Mouse (Mus musculus): ENCODE measurements at regions not wholly inside any gene's neighbourhood (a gene's known extent, or its start where the extent isn't known, plus 50 kb on each side); places are given as distances from the start of the nearest gene placed in this dataset.

DNA sequence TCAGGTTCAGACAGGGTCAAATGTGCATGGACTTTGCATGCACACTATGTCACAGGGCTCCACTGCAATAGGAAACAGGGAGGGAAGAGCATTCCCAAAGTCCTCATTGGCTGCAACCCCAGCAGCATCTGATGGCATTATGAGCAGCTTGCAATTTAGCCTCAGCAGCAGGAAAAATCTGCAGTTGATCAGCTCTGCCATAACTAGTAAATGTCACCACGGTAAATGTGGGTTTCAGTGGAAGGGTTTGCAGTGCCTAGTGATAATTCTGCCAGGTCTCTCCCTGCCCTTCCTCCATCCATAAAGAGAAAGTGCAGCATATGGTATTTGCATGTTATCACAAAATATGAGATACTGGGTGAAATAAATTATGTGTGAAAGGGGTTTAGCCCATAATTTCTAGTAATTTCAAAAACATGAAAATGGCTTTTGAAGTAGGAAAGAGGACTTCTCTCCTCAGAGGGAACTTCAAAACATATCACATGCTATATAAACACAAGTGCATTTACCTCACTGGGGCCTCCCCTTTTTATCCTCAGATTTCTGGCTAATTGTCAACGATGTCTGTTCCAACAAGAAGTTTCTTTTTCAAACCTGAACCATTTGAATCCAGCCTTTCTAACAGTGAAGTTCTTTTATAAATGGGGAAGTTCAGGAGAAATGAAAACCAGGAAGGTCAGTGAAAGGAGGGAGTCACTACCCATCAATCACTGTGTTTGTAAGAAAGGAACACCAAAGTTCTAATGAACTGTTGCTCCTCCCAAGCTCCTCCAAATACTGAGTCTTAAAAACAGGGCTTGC, 303.5 kb downstream of the Meis1 start:
- peak; percentile 34 to 39 for DNase-seq

DNA sequence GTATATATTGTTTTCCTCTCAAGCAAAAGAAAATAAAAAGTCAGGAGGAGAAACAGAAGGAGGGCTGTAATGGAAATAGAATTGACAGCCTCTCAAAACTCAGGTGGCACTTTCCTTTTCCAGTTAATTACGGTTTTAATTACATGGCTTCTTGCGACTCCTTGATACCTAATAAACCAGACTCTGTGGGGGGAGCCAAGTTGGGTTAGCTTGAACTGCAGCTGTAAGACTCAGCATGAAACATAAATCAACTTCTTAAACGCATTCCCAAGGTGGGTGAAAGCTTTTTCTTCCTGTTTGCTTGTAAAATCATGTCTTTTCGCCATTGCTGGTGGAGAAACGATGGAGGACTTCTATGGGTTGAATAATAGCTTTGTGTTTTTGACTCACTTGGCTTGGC, 304.4 kb downstream of the Meis1 start:
- DNase-seq: peak in 1 of 2 experiments; percentile 10

DNA sequence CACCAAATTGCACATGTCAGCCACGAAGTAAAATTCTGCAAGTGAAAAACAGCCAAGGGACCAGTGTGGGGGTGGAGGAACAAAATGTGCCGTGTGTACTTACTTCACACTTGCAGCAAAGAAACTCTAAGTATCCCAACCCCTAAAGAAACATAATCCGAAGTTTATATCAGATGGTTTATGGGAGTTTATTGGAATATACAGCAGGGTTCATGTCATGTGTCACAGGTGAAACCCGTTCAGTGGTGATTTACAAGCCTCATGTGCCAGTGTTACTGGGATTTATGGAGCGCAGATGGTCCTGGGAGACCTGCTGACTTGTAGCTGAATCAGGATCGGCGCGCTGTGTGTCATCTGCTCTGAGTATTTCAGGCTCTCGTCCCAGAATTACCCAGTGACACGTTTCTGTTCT, 306.1 kb downstream of the Meis1 start:
- peak; percentile 84 to 92 for DNase-seq

DNA sequence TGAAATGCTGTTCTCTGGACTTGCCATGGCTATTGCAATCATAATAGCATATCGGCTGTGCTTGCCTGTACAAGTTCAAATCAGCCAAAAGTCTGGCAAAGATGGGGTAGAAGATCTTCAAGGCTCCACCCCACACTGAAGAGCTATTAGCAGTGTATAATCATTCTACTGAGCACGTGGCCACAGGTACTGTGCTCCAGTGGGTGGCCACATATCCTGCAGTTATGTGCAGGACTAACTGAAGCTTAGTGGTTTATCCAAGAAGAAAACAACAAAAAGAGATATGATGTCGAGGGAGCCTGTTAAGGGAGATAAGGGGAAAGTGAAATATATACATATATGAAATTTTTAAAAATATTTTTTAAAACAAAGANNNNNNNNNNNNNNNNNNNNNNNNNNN, 309.2 kb downstream of the Meis1 start:
- DNase-seq: no peak

DNA sequence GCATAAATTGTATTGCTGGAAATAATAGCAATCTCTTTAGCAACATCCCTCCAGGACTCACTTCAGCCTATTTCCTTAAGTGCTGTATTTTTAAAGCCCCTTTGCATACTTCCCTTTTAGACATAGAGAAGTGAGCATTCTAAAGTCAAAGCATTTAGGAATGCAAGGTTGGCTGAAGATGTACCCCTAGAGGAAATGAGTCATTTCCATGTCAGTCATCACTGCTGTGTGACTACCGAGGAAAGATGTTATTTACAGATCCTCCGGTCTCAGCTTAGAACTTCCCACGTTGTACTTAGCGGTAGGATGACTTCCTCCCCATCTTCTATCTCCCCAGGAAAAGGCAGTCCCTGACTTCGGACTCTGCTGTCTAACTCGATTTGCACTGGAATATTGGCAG, 337.2 kb downstream of the Meis1 start:
- DNase-seq: no peak

DNA sequence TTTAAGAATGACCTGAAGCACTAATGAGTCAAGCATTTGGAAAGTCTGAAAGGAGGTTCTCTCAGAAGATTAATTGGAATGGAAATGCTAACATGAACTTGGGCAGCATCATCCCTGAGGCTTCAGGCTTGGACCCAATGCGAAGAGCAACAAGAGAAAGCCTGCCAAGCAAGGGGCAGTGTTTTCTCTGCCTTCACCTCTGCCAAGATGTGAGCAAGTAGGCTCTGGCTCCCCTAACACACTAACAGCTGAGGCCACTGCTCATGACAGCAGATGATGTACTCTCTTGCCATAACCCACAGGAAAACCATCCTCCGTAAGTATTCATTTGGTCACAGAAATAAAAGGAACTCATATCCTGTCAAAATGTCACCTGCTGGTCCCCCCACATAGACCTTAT, 341.9 kb downstream of the Meis1 start:
- no peak for DNase-seq

DNA sequence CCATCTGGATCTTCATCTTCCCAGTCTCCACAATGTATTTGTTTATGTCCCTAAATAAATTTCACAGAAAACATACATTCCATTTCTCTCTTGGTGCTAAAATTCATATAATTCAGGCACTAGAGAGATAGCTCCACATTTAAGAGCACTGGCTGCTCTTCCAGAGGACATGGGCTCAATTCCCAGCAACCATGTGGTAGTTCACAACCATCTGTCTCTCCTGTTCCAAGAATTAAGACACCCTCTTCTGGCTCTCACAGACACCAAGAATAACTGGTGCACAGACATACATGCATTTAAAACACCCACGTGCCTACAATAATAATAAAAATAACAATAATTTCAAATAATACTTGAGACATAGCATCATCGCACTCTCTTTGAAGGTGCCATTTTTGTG, 347.8 kb downstream of the Meis1 start:
- DNase-seq: peak in 1 of 2 experiments; percentile 4

DNA sequence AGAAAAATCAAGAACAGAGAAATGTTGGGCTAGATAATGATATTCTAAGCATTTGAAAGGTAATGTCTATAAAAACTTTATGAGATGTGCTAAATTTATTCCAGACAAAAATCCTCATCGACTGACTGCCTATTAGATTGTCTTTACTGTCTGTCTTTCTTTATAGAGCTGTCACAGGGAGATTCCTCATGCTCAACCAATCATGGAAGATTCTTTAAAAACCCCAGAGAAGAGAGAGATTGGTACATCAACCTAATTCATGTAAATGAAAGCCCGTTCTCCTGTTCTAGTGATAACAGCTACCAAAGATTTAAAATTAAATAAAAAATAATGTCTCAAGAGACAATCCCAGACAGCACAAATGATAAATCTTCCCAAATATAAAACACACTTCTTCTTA, 349.5 kb downstream of the Meis1 start:
- DNase-seq: no peak

DNA sequence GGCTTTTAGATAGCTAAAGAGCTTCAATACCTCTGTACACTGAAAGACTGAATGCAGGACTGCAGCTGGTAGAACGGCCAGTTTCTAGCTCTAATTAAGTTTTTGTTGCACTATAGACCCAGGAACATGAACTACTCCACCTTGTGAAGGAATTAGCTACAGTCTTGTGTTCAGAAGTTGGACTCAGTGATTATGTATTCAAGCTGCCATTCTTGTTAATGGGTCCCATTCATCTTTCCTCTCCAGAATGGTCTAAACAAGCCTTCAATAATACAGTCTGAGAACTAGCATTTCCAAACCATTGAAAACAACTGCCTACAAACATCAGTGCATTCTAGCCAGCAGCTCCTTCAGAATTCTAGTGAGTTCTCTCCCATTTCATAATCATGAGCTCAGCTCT, 362.4 kb downstream of the Meis1 start:
- DNase-seq: no peak

DNA sequence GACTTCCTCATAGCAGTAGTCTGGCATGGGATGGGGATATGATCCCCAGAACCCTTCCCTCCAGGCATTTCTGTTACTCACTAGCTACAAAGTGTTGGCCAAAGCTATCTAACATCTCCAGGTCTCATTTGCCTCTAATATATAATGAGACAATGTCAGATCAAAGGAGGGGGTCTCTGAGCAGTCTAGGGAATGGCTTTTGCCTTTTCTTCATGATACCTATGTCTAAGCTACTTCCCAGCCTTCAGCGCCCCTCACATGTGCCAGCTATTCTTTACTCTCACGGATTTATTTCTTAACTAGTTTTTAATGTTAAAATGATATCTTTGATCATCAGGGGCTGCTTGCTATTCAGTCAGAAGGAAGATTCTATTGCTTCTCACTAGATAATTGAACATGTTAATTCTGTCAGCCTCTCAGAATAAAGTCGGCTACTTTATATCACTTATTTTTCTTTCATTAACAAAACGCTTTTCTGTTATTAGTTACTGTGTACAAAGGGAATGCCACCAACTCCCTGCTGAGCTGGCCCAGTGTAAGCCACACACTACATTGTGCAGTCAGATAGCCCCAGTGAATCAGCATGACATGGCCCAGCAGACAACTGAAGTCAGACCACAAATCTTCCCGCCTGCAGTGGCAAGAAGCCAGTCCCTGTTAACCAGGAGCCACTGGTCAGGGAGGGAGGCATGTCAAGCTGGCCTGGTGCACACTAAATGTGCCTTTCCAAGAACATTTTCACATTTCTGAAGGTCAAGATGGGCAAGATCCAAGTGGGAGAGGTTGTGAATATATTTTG, 386.6 kb downstream of the Meis1 start:
- DNase-seq: peak; percentile 5 to 6

DNA sequence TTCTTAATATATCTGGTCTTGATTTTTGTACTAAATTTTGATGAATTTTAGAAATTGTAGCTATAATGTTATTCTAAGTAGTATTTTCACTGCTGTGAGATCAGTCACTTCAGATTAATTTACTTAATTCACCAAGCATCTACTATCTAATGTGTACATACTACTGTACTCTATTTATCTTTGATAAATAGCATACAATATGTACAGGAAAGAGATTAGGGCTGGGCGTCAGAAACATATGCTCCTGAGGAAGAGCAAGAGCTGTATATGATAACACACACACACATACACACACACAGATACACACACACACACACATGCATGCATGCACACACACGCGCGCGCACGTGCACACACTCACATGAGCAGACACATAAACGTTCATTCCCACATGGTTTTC, 387.2 kb downstream of the Meis1 start:
- DNase-seq: no peak

DNA sequence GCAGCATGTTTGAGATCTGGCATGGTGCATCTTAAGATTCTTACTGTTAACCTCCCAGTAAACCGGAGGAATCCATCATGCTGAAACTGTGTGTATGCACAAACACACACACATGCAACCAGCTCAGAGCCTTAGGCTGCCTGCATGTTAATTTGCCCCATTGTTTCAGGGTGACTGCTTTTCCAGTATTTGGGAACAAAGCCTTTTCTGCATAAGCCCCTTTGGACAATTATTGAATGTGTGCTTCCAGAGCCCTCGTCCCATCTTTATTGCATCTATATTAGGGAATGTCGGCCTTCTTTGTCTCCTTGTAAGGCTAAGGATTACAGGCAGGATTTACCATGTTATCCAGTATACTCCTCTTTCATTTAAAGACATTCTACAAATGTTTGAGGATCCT, 397.0 kb downstream of the Meis1 start:
- no peak for DNase-seq

DNA sequence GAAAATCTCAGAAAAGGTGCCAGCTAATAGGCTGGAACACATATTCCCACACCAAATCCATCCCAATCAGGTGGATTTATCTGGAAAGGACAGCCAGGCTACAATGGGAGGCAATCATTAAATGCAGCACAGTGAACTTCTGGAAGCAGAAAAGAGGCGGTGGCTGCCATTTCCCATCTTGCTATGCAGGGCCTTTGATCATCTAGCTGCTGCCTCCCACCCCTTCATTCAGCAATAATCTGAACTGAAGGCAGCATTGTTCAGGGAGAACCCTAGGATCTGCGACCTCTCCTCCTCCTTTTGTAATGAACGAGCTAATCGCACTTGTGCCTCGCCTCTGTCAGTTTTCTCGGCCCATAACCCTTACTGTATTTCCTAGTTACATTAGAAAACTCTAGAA, 413.9 kb downstream of the Meis1 start:
- no peak for DNase-seq

DNA sequence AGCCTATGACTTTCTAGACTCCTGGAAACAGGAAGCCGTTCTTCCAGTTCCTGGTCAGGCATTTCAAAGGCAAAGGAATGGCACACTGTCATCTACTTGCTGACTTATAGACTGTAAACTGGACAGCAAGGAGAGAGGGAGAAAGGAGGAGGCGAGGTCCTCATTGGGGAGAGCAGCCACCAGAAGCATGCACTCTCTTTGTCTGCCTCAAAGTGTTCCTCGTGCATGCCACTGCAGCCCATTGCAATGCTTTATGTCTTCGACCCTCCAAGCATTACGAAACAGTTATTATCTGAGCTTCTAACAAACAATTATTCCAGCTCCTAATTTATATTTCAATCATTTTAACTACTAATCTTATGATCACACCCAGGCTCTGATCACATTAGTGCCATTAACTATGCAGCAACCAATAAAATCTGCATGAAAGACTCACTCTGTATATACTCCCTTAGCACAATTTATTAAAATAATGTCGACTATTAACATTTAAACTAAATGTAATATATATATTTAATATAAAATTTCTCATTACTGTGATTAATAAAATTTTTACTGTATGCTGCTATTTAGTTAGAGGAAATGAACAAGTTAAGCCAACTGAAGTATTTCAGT, 417.1 kb downstream of the Meis1 start:
- no peak for DNase-seq

DNA sequence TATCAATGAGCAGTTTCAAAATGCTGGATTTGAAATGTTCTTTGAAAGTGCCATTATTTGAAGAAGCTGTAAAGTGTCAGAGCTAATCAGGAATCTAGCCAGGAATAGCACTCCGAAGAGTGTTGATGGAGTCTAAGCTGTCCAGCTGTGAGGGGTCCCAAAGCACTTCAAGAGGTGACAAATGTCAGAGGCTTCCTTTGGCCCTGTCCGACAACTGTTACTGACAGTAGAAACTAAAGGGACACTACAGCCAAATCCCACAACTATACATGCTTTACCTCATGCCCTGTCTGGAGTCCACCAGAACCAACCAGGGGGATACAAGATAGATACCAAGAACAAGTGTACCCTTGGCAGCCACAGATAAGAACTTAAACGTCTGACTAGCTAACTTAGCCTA, 420.4 kb downstream of the Meis1 start:
- DNase-seq: no peak

DNA sequence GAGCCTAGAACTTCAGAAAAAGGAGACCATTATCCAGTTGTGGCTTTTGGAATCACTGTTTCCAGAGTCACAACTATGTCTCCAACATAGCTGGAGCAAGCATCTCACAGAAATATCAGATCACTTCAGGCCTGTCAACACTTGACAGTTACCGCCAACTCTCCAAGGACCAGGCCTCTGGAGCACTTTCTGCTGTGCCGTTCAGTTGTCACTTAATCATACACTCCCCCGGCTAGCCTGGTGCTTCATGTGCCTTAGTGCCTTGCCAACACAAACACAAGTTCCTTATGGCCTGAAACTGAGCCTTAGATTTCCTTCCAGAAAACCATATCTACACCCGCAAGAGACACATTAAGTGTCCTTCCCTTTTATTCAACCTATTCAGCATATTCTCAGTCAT, 421.8 kb downstream of the Meis1 start:
- DNase-seq: no peak

DNA sequence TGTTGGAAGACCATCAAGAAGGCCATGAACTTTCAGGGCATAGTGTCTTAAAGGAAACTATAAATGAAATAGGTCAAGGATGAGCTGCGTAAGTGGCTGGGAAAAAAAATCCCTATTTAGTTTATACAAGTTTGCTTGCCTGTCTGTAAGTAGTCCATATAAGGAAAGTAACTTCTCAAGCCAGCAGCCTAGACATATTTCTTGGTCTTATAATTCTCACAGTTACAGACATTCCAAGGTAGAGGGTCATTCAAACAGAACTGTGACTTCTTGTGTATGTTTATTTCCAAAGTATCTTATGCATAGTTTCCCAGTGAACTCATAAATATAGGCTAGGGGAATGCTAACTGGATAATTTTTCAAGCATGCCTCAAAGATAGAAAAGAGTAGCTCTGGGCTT, 428.3 kb downstream of the Meis1 start:
- no peak for DNase-seq

DNA sequence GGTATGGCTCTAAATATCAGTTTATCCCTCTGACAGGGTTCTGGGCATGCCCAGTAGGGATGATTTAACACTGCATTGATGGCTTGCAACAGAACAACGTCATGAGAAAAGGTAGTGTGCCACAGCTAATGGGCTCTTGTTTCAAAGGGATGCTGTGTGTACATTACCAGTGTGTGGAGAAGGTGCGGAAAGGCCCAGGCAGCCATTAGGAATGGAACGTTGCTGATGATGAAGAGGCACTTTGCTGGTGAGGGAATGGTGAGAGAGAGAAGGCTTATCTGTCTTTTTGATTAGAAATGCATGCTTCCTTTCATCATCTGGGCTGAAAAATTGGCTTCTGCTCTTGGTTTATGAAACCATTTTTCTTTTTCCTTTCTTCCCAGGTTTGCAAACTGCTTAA, 432.3 kb downstream of the Meis1 start:
- no peak for DNase-seq

DNA sequence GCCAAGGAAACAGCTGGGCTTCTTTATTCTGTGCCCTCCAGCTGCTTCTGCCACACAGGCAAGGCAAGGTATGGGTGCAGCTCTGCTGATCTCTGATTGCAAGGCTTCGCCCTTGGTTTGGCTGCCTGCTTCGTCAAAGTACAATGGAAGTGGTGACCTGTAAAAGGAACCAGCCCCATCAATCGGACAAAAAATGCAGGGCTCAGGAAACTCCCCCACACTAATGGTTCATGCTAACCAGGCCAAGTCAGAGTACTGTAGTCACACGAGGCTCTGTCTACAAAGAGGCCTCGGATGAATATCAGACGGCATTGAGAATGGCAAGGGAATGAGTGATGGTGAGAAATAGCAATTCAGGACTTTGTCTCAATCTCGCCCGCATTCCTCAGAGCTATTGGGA, 433.8 kb downstream of the Meis1 start:
- DNase-seq: no peak

DNA sequence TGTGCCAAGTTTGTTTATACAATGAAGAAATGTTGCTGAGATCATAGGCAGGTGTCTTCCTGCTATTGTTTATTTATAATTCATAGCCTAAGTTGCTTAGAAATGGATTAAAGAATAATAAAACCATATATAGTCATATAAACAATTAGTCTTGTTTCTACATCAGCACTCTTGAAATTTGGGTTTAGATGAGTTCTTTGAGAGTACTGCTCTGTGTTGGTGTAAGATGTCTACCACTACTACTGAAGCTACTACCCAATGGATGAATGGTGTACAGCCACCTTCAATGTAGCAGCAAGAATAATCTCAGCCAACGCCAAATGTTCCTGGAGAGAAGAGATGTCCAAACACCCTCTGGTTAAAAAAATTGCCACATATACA, 436.0 kb downstream of the Meis1 start:
- no peak for DNase-seq

DNA sequence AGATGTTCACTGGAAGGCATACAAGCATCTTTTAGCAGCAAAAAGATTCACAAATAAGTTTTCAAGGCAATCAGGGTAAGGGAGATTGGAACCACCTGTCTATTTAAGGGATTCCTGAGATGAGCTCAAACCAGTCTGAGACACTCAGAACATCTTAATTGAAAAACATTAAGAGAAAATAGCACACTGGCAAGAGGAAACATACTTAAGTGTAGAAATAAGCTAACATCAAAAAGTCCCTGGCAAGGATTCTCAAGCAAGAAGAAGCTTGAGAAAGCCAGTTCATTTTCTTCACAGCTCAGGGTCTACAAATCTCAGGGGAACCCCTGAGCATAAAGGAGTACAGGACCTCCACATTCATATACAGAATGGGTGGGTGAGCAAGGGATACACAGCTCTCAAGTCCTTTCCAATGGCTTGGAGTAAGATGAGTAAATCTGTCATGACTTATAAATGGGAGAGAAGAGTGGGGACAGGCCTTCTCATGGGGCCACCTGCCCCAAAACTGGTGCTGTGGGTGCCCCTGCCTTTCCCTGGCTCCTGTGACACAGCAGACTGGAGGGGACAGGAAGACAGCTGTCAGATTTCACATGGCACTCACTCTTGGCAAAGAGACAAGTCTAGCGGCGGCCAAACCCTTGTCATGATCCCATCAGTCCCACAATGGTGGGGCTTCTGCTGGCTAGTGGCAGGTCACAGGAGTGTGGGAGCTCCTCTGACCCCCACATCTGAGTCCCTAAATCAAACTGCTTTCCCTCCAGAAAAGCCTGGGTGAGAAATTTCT, 436.6 kb downstream of the Meis1 start:
- peak; percentile 32 to 45 for DNase-seq

DNA sequence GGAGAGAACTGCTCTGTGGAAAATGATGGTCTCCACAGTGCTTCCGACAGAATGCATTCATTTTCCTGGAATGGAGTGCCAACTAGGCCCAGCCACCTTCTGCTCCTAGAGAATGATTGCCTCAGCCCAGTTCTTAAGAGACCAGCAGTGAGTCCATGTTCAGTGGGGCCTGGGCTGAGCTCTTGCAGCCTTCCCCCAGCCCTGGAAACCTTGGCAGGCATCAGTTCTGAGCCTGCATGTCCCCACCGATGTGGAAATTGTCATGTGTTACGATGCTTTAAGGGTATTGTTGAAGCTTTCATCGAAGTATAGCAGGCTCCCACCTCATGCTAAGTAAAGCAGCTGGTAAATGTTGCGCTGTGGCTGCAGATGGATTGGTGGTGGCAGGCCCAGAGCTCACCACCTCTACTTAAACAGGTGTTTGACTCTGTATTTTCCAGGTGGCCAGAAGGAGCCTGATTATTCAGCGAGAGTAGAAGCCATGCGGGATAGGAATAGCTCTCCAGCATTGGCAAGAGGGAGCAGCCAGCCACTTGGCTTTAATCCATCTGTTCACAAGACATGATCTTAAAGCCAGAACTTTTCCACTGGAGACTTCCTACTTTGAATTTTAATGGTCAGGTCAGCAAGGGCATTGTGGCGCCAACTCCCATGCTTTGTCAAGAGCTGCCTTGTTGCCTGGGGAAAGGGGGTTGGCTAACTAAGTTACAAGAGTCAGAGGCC, 437.5 kb downstream of the Meis1 start:
- peak; percentile 16 to 29 for DNase-seq
